Mouse (Mus musculus) liver, adult 2 months (tissue): ENCODE data around the gene Cdh4. TPM values are rescaled to one million over a fixed set of nuclear protein-coding genes. Genes with fewer than 3 reads are reported as not detected.

Experiments
- DNase-seq: peaks from one replicate; pipeline ENCODE4 v3.0.0-alpha.2; 2011; ENCODE audit warnings: low read depth, low spot score; ENCODE audit errors: extremely low read depth
- H3K27ac ChIP-seq: fragments of 200-500 bp; replicated peaks from 2 replicates; pipeline ENCODE4 v1.5.1; 2012; ENCODE audit warnings: low read depth, mild to moderate bottlenecking, control low read depth, inconsistent platforms, low read length; ENCODE audit not compliant: insufficient read depth
- H3K27me3 ChIP-seq: fragments of 200-500 bp; 2 replicates; pipeline ENCODE4 v1.6.1; 2012; ENCODE audit warnings: mild to moderate bottlenecking, moderate library complexity, low read length, inconsistent platforms; ENCODE audit not compliant: control insufficient read depth, insufficient read depth
- H3K36me3 ChIP-seq: fragments of 200-500 bp; 2 replicates; pipeline ENCODE4 v1.6.1; 2012; ENCODE audit warnings: low read length, inconsistent platforms; ENCODE audit not compliant: control insufficient read depth, insufficient read depth
- H3K4me1 ChIP-seq: fragments of 200-500 bp; 2 replicates; pipeline ENCODE4 v1.6.1; 2011; ENCODE audit warnings: low read length; ENCODE audit not compliant: control insufficient read depth, insufficient read depth
- H3K4me3 ChIP-seq: fragments of 200-500 bp; 2 replicates; pipeline ENCODE4 v1.5.1; 2011; ENCODE audit warnings: low read depth, mild to moderate bottlenecking, control low read depth, low read length, moderate library complexity; ENCODE audit not compliant: insufficient read depth
- H3K79me2 ChIP-seq: fragments of 200-500 bp; 2 replicates; pipeline ENCODE4 v1.6.1; 2012; ENCODE audit warnings: inconsistent platforms, mild to moderate bottlenecking, low read length, moderate library complexity; ENCODE audit not compliant: control insufficient read depth, insufficient read depth
- H3K9ac ChIP-seq: fragments of 200-500 bp; 2 replicates; pipeline ENCODE4 v1.6.1; 2012; ENCODE audit warnings: low read depth, mild to moderate bottlenecking, control low read depth, inconsistent platforms, low read length
- CTCF ChIP-seq: fragments of 200-500 bp; IDR thresholded peaks from 2 replicates; pipeline ENCODE4 v1.5.1; 2011; ENCODE audit warnings: low read depth, low read length, control low read depth
- POLR2A ChIP-seq: fragments of 200-500 bp; IDR thresholded peaks from 2 replicates; pipeline ENCODE4 v1.6.1; 2011; ENCODE audit warnings: low read length, control low read depth; ENCODE audit not compliant: insufficient read depth; ENCODE audit errors: extremely low read depth
- WGBS: fragments of 180-500 bp; shearing (Covaris S2); methylation state at CpG from one replicate; pipeline ENCODE4 v1.1.7; 2018; 5-methylcytosine and 5-hydroxymethylcytosine counted together
- polyA plus RNA-seq: library from polyadenylated mRNA; depleted of rRNA; stranded (reverse); fragments of >200 nt; gene quantifications from 2 replicates; pipeline ENCODE4 v1.2.3, GENCODE M21; 2012
- total RNA-seq: library from RNA; depleted of rRNA; stranded (reverse); fragments of >200 nt; gene quantifications from 2 replicates; pipeline ENCODE4 v1.2.3, GENCODE M21; 2014

Cdh4 gene
- total and polyA plus RNA-seq, 2 experiments = 0.18 to 0.37 TPM

- 90% methylated on average over 1 of the region's 1 CpGs for WGBS
- Histone ChIP-seq H3K4me3 (no peak overlapping the region), H3K27ac (no peak overlapping the region), H3K79me2 (no peaks in the 10 kb centered on the region), H3K9ac (no peak overlapping the region), H3K4me1 (no peaks in the 10 kb centered on the region), H3K27me3 (no peaks in the 10 kb centered on the region), H3K36me3 (no peaks in the 10 kb centered on the region)
- no peak for DNase-seq
- TF ChIP-seq CTCF (no peak), POLR2A (no peak)
These were observed 6.8 kb downstream of the Cdh4 start for GRCm38 (mm10) chr2:179449018-179449417.

GRCm38 (mm10) chr2:179459196-179459595 is 17.0 kb downstream of the Cdh4 start:
- TF ChIP-seq POLR2A (no peak), CTCF (no peak)
- DNase-seq = no peak
- no peaks in the 10 kb centered on the region for H3K36me3 ChIP-seq
- 87% methylated on average over 4 of the region's 4 CpGs for WGBS
- no peaks in the 10 kb centered on the region for H3K4me1 ChIP-seq
- no peak overlapping the region for H3K4me3 ChIP-seq
- no peaks in the 10 kb centered on the region for H3K79me2 ChIP-seq
- no peaks in the 10 kb centered on the region; the same call in 1 of the 2 replicates for H3K27me3 ChIP-seq
- no peak overlapping the region for H3K9ac ChIP-seq
- no peak overlapping the region for H3K27ac ChIP-seq

GRCm38 (mm10) chr2:179459606-179460005 is 17.4 kb downstream of the Cdh4 start:
- 96% methylated on average over 2 of the region's 2 CpGs for WGBS
- Histone ChIP-seq H3K27ac (no peak overlapping the region), H3K4me3 (no peak overlapping the region), H3K9ac (no peak overlapping the region), H3K36me3 (no peaks in the 10 kb centered on the region), H3K4me1 (no peaks in the 10 kb centered on the region), H3K27me3 (no peaks in the 10 kb centered on the region; the same call in 1 of the 2 replicates), H3K79me2 (no peaks in the 10 kb centered on the region)
- DNase-seq = no peak
- no peak for TF ChIP-seq POLR2A
- TF ChIP-seq CTCF = no peak

- no peak for DNase-seq
- H3K79me2 ChIP-seq = no peaks in the 10 kb centered on the region
- no peak overlapping the region for H3K9ac ChIP-seq
- H3K4me3 ChIP-seq = no peak overlapping the region
- no peak for TF ChIP-seq CTCF
- no peak for TF ChIP-seq POLR2A
- WGBS = 89% methylated on average over 4 of the region's 4 CpGs
- H3K27ac ChIP-seq = no peak overlapping the region
- H3K27me3 ChIP-seq = no peaks in the 10 kb centered on the region; the same call in 1 of the 2 replicates
- H3K4me1 ChIP-seq = no peaks in the 10 kb centered on the region
- H3K36me3 ChIP-seq = no peaks in the 10 kb centered on the region
These were observed 21.3 kb downstream of the Cdh4 start for GRCm38 (mm10) chr2:179463514-179463913.

- whole genome bisulfite sequencing = 85% methylated on average over 8 of the region's 8 CpGs
- Histone ChIP-seq H3K79me2 (no peaks in the 10 kb centered on the region), H3K9ac (no peak overlapping the region), H3K27ac (no peak overlapping the region), H3K27me3 (no peaks in the 10 kb centered on the region; the same call in 1 of the 2 replicates), H3K4me3 (no peak overlapping the region), H3K36me3 (no peaks in the 10 kb centered on the region), H3K4me1 (no peaks in the 10 kb centered on the region)
- no peak for DNase-seq
- TF ChIP-seq POLR2A (no peak), CTCF (no peak)
These were observed 25.7 kb downstream of the Cdh4 start for GRCm38 (mm10) chr2:179467839-179468445.

- TF ChIP-seq POLR2A (no peak), CTCF (no peak)
- no peaks in the 10 kb centered on the region for H3K36me3 ChIP-seq
- no peak overlapping the region for H3K4me3 ChIP-seq
- no peak overlapping the region for H3K27ac ChIP-seq
- H3K27me3 ChIP-seq = no peaks in the 10 kb centered on the region
- no peaks in the 10 kb centered on the region for H3K4me1 ChIP-seq
- no peaks in the 10 kb centered on the region for H3K79me2 ChIP-seq
- DNase-seq = no peak
- no peak overlapping the region for H3K9ac ChIP-seq
- 78% methylated on average over 6 of the region's 6 CpGs for WGBS
These were observed 34.4 kb downstream of the Cdh4 start for GRCm38 (mm10) chr2:179476622-179477021.
